Mouse (Mus musculus) forebrain, embryonic 16.5 days (tissue): ENCODE results near the gene Fancl. TPM values are rescaled to one million over a fixed set of nuclear protein-coding genes. Genes with fewer than 3 reads are reported as not detected.

Experiments used
- polyA plus RNA-seq: library from polyadenylated mRNA; unstranded; fragments of >200 nt; fragmentation: Nextera tagmentation; extraction: Ambion mirVana; gene quantifications from 2 replicates; pipeline ENCODE4 v1.2.1, GENCODE M21; 2015

Fancl gene
- polyA plus RNA-seq, 1 experiment from 2014 or later: 13.8 TPM

Other genes with a start within 250 kb of the Fancl start
- gene 5730522E02Rik, start 175.4 kb upstream of the Fancl start, polyA plus RNA-seq: 26.1 and 26.4 TPM in 2 replicates
- not detected in 2 replicates for gene Gm6899, start 207.1 kb downstream of the Fancl start, polyA plus RNA-seq
- 7.0 and 7.5 TPM in 2 replicates for gene Vrk2, start 207.9 kb downstream of the Fancl start, polyA plus RNA-seq